Mouse (Mus musculus) CD4-positive, CD25-positive, alpha-beta regulatory T cell, adult 2 months (primary cell): Measurements from ENCODE around the gene Gpr152.

Experiments
- DNase-seq: peaks from one replicate; pipeline ENCODE4 v3.0.0-alpha.2; 2012; ENCODE audit warnings: low read depth, low spot score

The Gpr152 gene

GRCm38 (mm10) chr19:4139446-4139845 is at the start of gene Gpr152:
TSS of gene Gpr152 (plus strand) at chr19:4139787.
- DNase-seq: no peak

GRCm38 (mm10) chr19:4090446-4090845 is 49.1 kb upstream of the Gpr152 start:
- DNase-seq: no peak

GRCm38 (mm10) chr19:4091383-4091782 is 48.2 kb upstream of the Gpr152 start:
- DNase-seq: no peak

GRCm38 (mm10) chr19:4092750-4093149 is 46.8 kb upstream of the Gpr152 start:
- no peak for DNase-seq

GRCm38 (mm10) chr19:4093772-4094171 is 45.8 kb upstream of the Gpr152 start:
- peak; percentile 79 for DNase-seq

- peak; percentile 11 for DNase-seq
These were observed 45.2 kb upstream of the Gpr152 start for GRCm38 (mm10) chr19:4094348-4094747.

GRCm38 (mm10) chr19:4094774-4095303 is 44.7 kb upstream of the Gpr152 start:
- DNase-seq: no peak

- DNase-seq: no peak
These were observed 43.8 kb upstream of the Gpr152 start for GRCm38 (mm10) chr19:4095802-4096201.

GRCm38 (mm10) chr19:4096642-4097440 is 42.7 kb upstream of the Gpr152 start, which contains the start of gene Cdk2ap2:
TSS of gene Cdk2ap2 (plus strand) at chr19:4097182.
- peak; percentile 99 for DNase-seq

GRCm38 (mm10) chr19:4097441-4097825 is 42.2 kb upstream of the Gpr152 start:
- DNase-seq: peak; percentile 89

GRCm38 (mm10) chr19:4098426-4098825 is 41.2 kb upstream of the Gpr152 start:
- peak; percentile 30 for DNase-seq

GRCm38 (mm10) chr19:4099056-4099455 is 40.5 kb upstream of the Gpr152 start:
- peak; percentile 96 for DNase-seq

GRCm38 (mm10) chr19:4099837-4100717 is 39.5 kb upstream of the Gpr152 start, which contains the start of gene Pitpnm1:
TSS of gene Pitpnm1 (plus strand) at chr19:4099998.
- DNase-seq: peak; percentile 85

GRCm38 (mm10) chr19:4100718-4101261 is 38.8 kb upstream of the Gpr152 start:
- DNase-seq: peak; percentile 69

- DNase-seq: no peak
These were observed 38.1 kb upstream of the Gpr152 start for GRCm38 (mm10) chr19:4101466-4101865.

GRCm38 (mm10) chr19:4102049-4102448 is 37.5 kb upstream of the Gpr152 start:
- no peak for DNase-seq

GRCm38 (mm10) chr19:4102626-4103025 is 37.0 kb upstream of the Gpr152 start:
- DNase-seq: no peak

- DNase-seq: no peak
These were observed 36.3 kb upstream of the Gpr152 start for GRCm38 (mm10) chr19:4103294-4103693.

- DNase-seq: no peak
These were observed 35.8 kb upstream of the Gpr152 start for GRCm38 (mm10) chr19:4103792-4104191.

- DNase-seq: no peak
These were observed 34.9 kb upstream of the Gpr152 start for GRCm38 (mm10) chr19:4104675-4105194.

GRCm38 (mm10) chr19:4106654-4107053 is 32.9 kb upstream of the Gpr152 start:
- no peak for DNase-seq

- DNase-seq: no peak
These were observed 31.1 kb upstream of the Gpr152 start for GRCm38 (mm10) chr19:4108535-4108934.
